Mouse (Mus musculus) spleen, adult 2 months (tissue): ENCODE measurements at regions not wholly inside any gene's neighbourhood (a gene's known extent, or its start where the extent isn't known, plus 50 kb on each side); places are given as distances from the start of the nearest gene placed in this dataset.

Experiments
- DNase-seq, 2 experiments: peaks; one replicate each; pipeline versions ENCODE4 v3.0.0 to v3.0.0-alpha.2; 2012 to 2021; ENCODE audit warnings: low spot score in 2 of 2, low read depth in 1 of 2
- H3K27ac ChIP-seq: fragments of 200-500 bp; 2 replicates; pipeline ENCODE4 v1.5.1; 2012; ENCODE audit warnings: low read length, inconsistent platforms; ENCODE audit not compliant: insufficient read depth
- H3K27me3 ChIP-seq: fragments of 200-500 bp; 2 replicates; pipeline ENCODE4 v1.6.1; 2012; ENCODE audit warnings: mild to moderate bottlenecking, moderate library complexity, low read length, inconsistent platforms; ENCODE audit not compliant: control insufficient read depth, insufficient read depth
- H3K36me3 ChIP-seq: fragments of 200-500 bp; 2 replicates; pipeline ENCODE4 v1.6.1; 2012; ENCODE audit warnings: mild to moderate bottlenecking, low read length, inconsistent platforms; ENCODE audit not compliant: control insufficient read depth, insufficient read depth
- H3K4me1 ChIP-seq: fragments of 200-500 bp; 2 replicates; pipeline ENCODE4 v1.6.1; 2011; ENCODE audit warnings: inconsistent platforms; ENCODE audit not compliant: control insufficient read depth, insufficient read depth, insufficient read length
- H3K4me3 ChIP-seq: fragments of 200-500 bp; 2 replicates; pipeline ENCODE4 v1.5.1; 2011; ENCODE audit warnings: mild to moderate bottlenecking, inconsistent platforms; ENCODE audit not compliant: insufficient read depth, insufficient read length; ENCODE audit errors: extremely low read depth
- CTCF ChIP-seq: fragments of 200-500 bp; IDR thresholded peaks from 2 replicates; pipeline ENCODE4 v1.5.1; 2011; ENCODE audit warnings: mild to moderate bottlenecking, inconsistent platforms; ENCODE audit not compliant: insufficient read depth, insufficient read length, insufficient replicate concordance; ENCODE audit errors: extremely low read depth
- POLR2A ChIP-seq: fragments of 200-500 bp; IDR thresholded peaks from 2 replicates; pipeline ENCODE4 v1.6.1; 2011; ENCODE audit warnings: low read depth, low read length, inconsistent platforms
- WGBS: fragments of 180-500 bp; shearing (Covaris S2); methylation state at CpG from one replicate; pipeline ENCODE4 v1.1.7; 2018; 5-methylcytosine and 5-hydroxymethylcytosine counted together

DNA sequence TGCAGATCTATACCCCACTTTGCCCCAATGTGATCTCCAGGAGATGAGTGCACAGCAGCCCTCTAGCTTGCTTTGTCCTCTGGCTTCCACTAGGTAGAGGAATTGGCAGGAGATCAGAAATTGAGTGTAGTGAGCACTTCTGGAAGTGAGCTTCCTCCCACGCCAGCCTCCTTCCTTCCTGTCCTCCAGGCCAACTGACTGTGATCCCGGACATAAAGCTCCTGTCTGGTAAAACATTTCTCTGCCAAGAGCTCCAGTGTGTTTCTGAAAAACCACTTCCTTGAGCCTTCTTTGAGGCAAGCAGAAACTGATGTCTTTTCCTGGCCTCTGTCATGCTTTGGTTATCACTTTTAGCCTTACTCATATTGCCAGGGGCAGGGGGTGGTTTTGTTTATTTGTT is 197.5 kb downstream of the Mreg start:
- Histone ChIP-seq H3K36me3 (no peaks in the 10 kb centered on the region), H3K4me3 (no peak overlapping the region), H3K4me1 (no peaks in the 10 kb centered on the region), H3K27ac (no peak overlapping the region), H3K27me3 (no peaks in the 10 kb centered on the region)
- DNase-seq = no peak
- 23% methylated on average over 2 of the region's 2 CpGs for WGBS
- TF ChIP-seq POLR2A (no peak), CTCF (no peak)

DNA sequence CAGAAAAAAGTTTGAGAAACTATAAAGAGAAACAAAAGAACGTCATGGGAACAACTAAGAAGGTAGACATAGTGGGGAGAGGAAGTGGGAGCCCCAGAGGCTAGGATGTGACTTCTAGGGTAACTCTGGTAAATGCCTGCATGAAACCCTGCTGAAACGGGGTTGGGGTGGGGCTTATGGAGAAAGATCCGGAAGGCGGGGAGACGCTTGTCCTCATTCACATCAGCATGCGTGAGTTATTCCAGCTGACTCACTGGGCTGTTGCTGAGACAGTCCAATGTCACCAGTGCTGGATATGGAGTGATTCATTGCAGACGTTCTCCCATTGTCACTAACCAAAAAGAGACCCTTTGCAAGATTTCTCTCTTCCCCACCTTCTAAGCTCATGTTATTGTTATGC is 198.2 kb downstream of the Mreg start:
- DNase-seq = no peak
- H3K4me1 ChIP-seq = no peaks in the 10 kb centered on the region
- H3K27me3 ChIP-seq = no peaks in the 10 kb centered on the region
- TF ChIP-seq CTCF (no peak), POLR2A (no peak)
- 77% methylated on average over 7 of the region's 7 CpGs for WGBS
- no peaks in the 10 kb centered on the region for H3K36me3 ChIP-seq
- H3K4me3 ChIP-seq = no peak overlapping the region
- H3K27ac ChIP-seq = no peak overlapping the region

DNA sequence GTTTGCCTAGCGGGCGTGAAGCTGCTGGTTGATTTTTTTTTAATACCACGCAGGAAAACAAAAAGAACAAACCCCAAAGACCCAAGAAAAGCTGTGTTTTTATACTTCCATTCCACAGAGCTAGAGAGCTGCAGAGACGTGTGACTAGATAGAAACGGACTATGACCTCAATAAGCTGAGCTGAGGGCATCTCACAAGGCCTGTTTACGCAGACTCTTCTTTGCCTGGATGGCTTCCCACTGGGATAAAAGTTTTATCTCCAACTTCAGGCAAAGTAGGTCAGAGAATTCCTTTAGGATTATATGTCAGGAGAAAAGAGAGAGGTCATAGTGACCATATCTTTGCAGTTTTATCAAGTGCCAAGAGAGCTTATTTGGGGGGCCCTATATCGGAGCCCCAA is 199.4 kb downstream of the Mreg start:
- TF ChIP-seq POLR2A = no peak
- TF ChIP-seq CTCF = no peak
- whole genome bisulfite sequencing = 89% methylated on average over 7 of the region's 7 CpGs
- H3K27ac ChIP-seq = no peak overlapping the region

DNA sequence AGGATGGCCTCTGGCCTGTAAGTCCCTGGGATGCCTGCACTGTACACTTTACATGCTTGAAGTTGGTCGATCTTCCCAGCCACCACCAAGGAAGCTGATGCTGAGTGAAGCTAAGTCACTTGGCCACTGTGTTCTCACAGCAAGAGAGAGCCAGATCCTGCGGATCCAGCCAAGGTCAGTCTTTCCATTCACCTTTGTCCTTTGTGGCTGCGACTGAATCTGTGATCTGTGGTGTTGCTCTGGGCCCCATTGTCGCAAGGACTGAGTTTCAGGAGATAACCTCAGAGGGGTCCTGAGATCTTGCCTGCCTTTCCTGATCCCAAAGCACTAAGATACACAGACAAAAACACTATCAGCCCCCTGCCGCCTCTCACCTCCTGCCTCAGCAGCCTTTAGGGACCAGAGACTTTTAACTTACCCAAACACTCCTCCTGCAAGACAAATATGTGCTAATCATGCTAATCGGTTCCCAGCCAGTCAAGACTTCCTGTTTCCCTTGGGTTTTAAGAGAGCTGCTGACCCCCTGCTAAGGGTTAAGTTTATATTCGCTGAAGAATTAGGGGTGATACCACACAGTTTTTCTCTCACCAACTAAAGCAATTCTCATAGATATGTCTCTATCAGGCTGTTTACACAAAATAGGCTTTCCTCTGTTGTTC is 202.7 kb downstream of the Mreg start:
- Histone ChIP-seq H3K27ac (no peak overlapping the region), H3K36me3 (no peaks in the 10 kb centered on the region), H3K4me3 (no peak overlapping the region), H3K4me1 (no peaks in the 10 kb centered on the region), H3K27me3 (no peaks in the 10 kb centered on the region)
- WGBS = 63% methylated on average over 7 of the region's 7 CpGs
- no peak for TF ChIP-seq POLR2A
- no peak for TF ChIP-seq CTCF
- no peak for DNase-seq

More for the DNA sequence above, 199.4 kb downstream of the Mreg start:
- no peaks in the 10 kb centered on the region for H3K4me1 ChIP-seq
- H3K27me3 ChIP-seq = no peaks in the 10 kb centered on the region
- DNase-seq = no peak
- H3K36me3 ChIP-seq = no peaks in the 10 kb centered on the region
- H3K4me3 ChIP-seq = no peak overlapping the region

DNA sequence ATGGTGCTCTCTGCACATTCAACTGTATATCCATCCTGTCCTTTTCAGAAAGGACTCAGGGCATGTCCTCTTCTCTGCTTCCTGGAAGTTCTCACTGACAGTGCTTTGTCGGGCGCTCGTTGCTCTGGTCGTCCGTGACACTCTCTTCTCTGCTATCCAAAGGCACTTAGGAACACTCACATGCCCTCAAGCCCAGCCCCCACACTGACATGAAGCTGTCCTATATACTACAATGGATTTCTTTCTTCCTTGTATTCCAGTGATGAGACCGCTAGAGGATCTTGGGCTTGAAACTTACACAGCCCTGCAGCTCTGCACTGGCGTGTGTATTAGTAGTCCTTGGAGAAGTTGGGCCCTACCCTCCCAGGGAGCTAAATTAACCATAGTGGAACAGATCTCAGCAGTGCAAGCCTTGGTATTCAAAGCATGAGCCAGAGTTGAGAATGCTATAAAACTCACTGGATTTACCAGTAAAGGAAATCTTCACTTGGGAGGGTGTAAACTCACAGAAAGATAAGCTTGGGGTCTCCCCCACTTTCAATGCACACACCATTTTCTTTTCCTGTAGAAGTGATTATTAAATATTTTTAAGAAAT is 205.3 kb downstream of the Mreg start:
- WGBS = 94% methylated on average over 7 of the region's 7 CpGs
- Histone ChIP-seq H3K4me3 (no peak overlapping the region), H3K36me3 (no peaks in the 10 kb centered on the region), H3K4me1 (no peaks in the 10 kb centered on the region), H3K27ac (no peak overlapping the region), H3K27me3 (no peaks in the 10 kb centered on the region)
- TF ChIP-seq POLR2A = no peak
- TF ChIP-seq CTCF = no peak
- DNase-seq = no peak

DNA sequence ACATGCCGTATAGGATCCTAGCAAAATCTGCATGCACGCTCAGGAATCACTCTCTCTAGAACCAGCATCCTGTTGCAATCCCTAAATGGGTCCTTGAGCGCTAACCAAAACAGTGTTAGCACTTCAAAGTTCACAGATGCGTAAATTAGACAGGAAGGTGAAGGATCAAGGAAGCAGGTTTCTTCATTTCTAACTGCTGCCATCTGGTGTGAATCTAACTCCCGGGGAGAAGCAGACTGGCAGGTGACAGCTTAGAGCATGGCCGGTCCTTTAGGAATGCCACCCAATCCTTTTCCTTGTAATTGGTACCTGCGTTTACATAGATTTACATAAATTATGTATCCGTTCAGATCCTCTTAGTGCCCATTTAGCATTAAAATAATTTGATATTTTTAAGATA is 206.2 kb downstream of the Mreg start:
- no peak for DNase-seq
- H3K4me1 ChIP-seq = no peaks in the 10 kb centered on the region
- no peak overlapping the region for H3K27ac ChIP-seq
- no peak overlapping the region for H3K4me3 ChIP-seq
- TF ChIP-seq CTCF (no peak), POLR2A (no peak)
- H3K36me3 ChIP-seq = no peaks in the 10 kb centered on the region
- no peaks in the 10 kb centered on the region for H3K27me3 ChIP-seq
- 88% methylated on average over 8 of the region's 8 CpGs for WGBS

DNA sequence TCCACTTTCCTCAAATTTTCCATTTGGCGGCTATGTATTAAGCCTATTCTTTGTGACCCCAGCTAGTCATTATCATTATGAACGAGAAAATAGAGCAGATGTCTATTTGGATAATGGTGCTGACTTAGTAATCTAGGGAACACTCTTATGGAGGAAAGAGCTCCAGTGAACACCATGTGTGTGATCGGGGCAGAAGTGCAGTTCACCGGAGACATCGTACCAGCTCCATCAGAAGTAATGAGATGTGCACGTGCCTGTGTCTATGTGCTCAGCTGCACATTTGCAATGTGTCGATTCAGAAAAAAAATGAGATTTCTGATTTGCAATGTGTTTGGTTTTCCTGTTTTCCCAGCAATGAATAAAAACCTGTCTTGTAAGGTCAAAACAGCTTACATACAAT is 206.6 kb downstream of the Mreg start:
- H3K36me3 ChIP-seq = no peaks in the 10 kb centered on the region
- WGBS = 95% methylated on average over 7 of the region's 7 CpGs
- H3K4me1 ChIP-seq = no peaks in the 10 kb centered on the region
- TF ChIP-seq CTCF (no peak), POLR2A (no peak)
- no peak for DNase-seq
- no peak overlapping the region for H3K27ac ChIP-seq
- H3K4me3 ChIP-seq = no peak overlapping the region
- no peaks in the 10 kb centered on the region for H3K27me3 ChIP-seq
